Mouse (Mus musculus) heart, embryonic 15.5 days (tissue): Measurements from ENCODE around the gene Ptgs1. TPM values are rescaled to one million over a fixed set of nuclear protein-coding genes. Genes with fewer than 3 reads are reported as not detected.
A peak's percentile ranks its signal among the peaks of the same experiment; 100 is the strongest.
"Not testable (repeated sequence)": the region's sequence is repeated elsewhere in the genome, so short reads cannot be mapped to it uniquely, and the experiment has no call there.

Experiments used
- ATAC-seq: fragments of 200-750 bp; cut with Nextera tagmentation; replicated peaks from 2 replicates; pipeline ENCODE4 v1.8.0; 2017; ENCODE audit warnings: low read depth, moderate TSS enrichment; ENCODE audit not compliant: insufficient number of reproducible peaks, insufficient read depth, low FRiP score
- H3K27ac ChIP-seq: fragments of 300-500 bp; sonication (generic); 2 replicates; pipeline ENCODE4 v1.5.1; 2015; ENCODE audit warnings: mild to moderate bottlenecking, inconsistent platforms
- H3K27me3 ChIP-seq: fragments of 300-500 bp; sonication (generic); 2 replicates; pipeline ENCODE4 v1.6.1; 2015; ENCODE audit warnings: inconsistent platforms
- H3K36me3 ChIP-seq: fragments of 300-500 bp; sonication (generic); 2 replicates; pipeline ENCODE4 v1.6.1; 2015; ENCODE audit warnings: mild to moderate bottlenecking, inconsistent platforms
- H3K4me1 ChIP-seq: fragments of 300-500 bp; sonication (generic); replicated peaks from 2 replicates; pipeline ENCODE4 v1.6.1; 2015; ENCODE audit warnings: inconsistent platforms
- H3K4me2 ChIP-seq: fragments of 300-500 bp; sonication (generic); 2 replicates; pipeline ENCODE4 v1.6.1; 2015; ENCODE audit warnings: inconsistent platforms, mild to moderate bottlenecking, moderate library complexity
- H3K4me3 ChIP-seq: fragments of 300-500 bp; sonication (generic); 2 replicates; pipeline ENCODE4 v1.5.1; 2015; ENCODE audit warnings: mild to moderate bottlenecking, inconsistent platforms
- H3K9ac ChIP-seq: fragments of 300-500 bp; sonication (generic); 2 replicates; pipeline ENCODE4 v1.6.1; 2015; ENCODE audit warnings: mild to moderate bottlenecking, inconsistent platforms
- H3K9me3 ChIP-seq: fragments of 300-500 bp; sonication (generic); replicated peaks from 2 replicates; pipeline ENCODE4 v1.6.1; 2016; ENCODE audit warnings: inconsistent platforms
- WGBS: fragments of 180-500 bp; shearing (Covaris S2); methylation state at CpG from one replicate; pipeline ENCODE4 v1.1.7; 2015; ENCODE audit warnings: mixed read lengths; 5-methylcytosine and 5-hydroxymethylcytosine counted together
- polyA plus RNA-seq: library from polyadenylated mRNA; unstranded; fragments of >200 nt; fragmentation: Nextera tagmentation; extraction: Ambion mirVana; gene quantifications from 2 replicates; pipeline ENCODE4 v1.2.1, GENCODE M21; 2015

Ptgs1 gene
- 23.0 and 29.7 TPM in 2 replicates for polyA plus RNA-seq

DNA sequence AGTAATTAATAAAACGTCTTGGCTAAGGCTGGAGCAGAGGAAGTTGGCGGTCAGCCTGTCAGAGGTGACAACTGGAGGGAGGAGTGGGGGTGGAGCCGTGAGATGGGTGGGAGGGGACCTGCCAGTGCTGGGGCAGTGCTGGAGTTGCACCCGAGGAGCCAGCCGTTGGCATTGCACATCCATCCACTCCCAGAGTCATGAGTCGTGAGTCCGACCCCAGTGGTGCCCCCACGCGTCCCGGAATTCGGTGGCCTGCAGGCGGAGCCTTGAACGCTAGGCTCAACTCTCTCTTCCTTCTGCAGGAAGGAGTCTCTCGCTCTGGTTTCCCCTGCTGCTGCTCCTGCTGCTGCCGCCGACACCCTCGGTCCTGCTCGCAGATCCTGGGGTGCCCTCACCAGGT is at the start of gene Ptgs1:
Ptgs1 (plus strand) TSS at position 61 of the 400 bp plus-strand sequence.
- H3K27ac ChIP-seq = peak within 1 kb of the TSS; percentile 76

DNA sequence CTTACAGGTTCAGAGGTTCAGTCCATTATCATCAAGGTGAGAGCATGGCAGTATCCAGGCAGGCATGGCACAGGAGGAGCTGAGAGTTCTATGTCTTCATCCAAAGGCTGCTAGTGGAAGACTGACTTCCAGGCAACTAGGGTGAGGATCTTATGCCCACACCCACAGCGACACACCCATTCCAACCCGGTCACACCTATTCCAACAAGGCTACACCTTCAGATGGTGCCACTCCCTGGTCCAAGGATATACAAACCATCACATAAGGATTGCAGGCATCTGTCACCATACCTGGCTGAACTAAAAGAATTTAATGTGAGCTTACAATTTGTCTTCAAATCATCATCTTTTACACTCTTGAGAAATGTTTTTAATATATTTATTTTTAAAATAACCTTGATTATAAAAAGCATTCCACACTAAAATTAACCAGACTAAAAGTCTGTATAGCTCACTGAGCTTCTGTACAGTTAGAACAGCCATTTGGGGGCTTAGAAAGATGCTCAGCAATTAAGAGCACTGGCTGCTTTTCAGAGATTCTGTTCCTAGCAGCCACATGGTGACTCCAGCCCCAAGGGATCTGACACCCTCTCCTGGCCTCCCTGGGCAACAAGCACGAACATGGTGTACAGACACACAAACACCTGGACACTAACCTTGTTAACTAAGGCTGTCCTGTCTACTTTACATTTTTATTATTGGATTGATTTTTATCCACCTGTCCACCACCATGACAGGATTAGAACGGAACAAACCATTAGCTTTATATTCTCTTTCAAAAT is 48.4 kb upstream of the Ptgs1 start:
- not testable (repeated sequence) for ATAC-seq, H3K4me3 ChIP-seq, H3K9me3 ChIP-seq, H3K27me3 ChIP-seq, H3K9ac ChIP-seq, H3K4me2 ChIP-seq, H3K27ac ChIP-seq
- WGBS = 85% methylated on average over 4 of the region's 4 CpGs
- peaks cover 19% of the 10 kb centered on the region for H3K4me1 ChIP-seq
- H3K36me3 ChIP-seq = peaks cover 15% of the 10 kb centered on the region

More for the DNA sequence above, at the start of gene Ptgs1:
- Histone ChIP-seq H3K9ac (peak within 1 kb of the TSS; percentile 71), H3K36me3 (no peaks in the 10 kb centered on the region), H3K4me3 (peak within 1 kb of the TSS; percentile 61), H3K4me1 (peaks cover 29% of the 10 kb centered on the region), H3K4me2 (peak within 1 kb of the TSS; percentile 95), H3K9me3 (no peaks in the 10 kb centered on the region), H3K27me3 (no peaks in the 10 kb centered on the region)
- WGBS = under 1% methylated on average over 18 of the region's 18 CpGs
- peak; percentile 33; the same call in 1 of the 2 replicates for ATAC-seq

DNA sequence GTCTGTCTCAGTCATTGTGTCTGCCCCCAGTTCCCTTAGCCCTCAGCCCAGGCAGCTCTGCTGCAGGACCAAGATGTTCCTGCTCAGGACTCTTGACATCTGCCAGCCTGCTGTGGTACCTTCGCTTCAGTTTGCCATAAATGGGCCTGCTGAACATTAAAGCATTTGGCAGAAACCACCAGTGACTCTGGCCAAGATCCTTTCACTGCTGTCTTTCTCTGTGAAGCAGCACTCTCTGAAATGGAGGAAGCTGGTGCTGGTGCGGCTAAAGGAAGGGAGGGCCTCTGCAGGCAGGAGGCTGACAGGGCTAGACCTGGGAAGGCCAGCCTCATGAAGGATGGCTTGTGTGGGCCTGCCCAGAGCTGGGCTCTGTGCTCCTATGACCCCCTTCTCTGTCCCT is 46.9 kb upstream of the Ptgs1 start:
- Histone ChIP-seq H3K9me3 (no peaks in the 10 kb centered on the region), H3K36me3 (peaks cover 4% of the 10 kb centered on the region; the same call in 1 of the 2 replicates), H3K9ac (no peak overlapping the region), H3K4me1 (peaks cover 19% of the 10 kb centered on the region), H3K4me2 (no peak overlapping the region), H3K27ac (peak overlapping the region; percentile 81), H3K27me3 (no peaks in the 10 kb centered on the region), H3K4me3 (no peak overlapping the region)
- peak; percentile 64 for ATAC-seq
- WGBS = 36% methylated on average over 2 of the region's 2 CpGs

GRCm38 (mm10) chr2:36184192-36184591 is 46.0 kb upstream of the Ptgs1 start:
- Histone ChIP-seq H3K27ac (peak overlapping the region; percentile 81), H3K9ac (no peak overlapping the region), H3K27me3 (no peaks in the 10 kb centered on the region), H3K9me3 (no peaks in the 10 kb centered on the region), H3K36me3 (no peaks in the 10 kb centered on the region), H3K4me2 (no peak overlapping the region), H3K4me3 (no peak overlapping the region), H3K4me1 (peaks cover 21% of the 10 kb centered on the region)
- no peak for ATAC-seq
- 85% methylated on average over 2 of the region's 2 CpGs for WGBS

- H3K4me2 ChIP-seq = no peak overlapping the region
- H3K27ac ChIP-seq = peak overlapping the region; percentile 81
- no peak overlapping the region for H3K4me3 ChIP-seq
- no peak overlapping the region for H3K9ac ChIP-seq
- no peaks in the 10 kb centered on the region for H3K27me3 ChIP-seq
- 66% methylated on average over 6 of the region's 6 CpGs for WGBS
- H3K9me3 ChIP-seq = no peaks in the 10 kb centered on the region
- ATAC-seq = no peak
- H3K36me3 ChIP-seq = no peaks in the 10 kb centered on the region
- peaks cover 16% of the 10 kb centered on the region for H3K4me1 ChIP-seq
Measured at GRCm38 (mm10) chr2:36184876-36185275, 45.4 kb upstream of the Ptgs1 start.

DNA sequence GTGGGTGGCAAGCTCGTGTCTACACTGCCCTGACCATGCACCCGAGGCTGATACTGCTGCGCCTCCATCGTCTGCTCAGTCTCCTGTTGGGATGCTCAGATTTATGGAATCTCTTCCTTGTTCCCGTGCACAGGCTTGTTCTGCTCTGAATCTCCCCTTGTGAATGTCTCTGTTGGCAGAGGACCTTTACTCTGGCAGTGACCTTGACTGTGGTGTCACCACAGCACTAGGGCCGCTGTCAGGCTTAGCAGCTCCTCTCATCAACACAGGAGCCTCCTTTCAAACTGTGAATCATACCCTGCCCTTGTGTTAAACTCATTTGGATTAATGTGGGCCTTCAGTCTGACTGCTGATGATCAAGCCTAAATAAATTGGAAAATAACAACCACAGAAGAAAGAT is 41.0 kb upstream of the Ptgs1 start:
- H3K27ac ChIP-seq = peak overlapping the region; percentile 44; the same call in 1 of the 2 replicates
- H3K36me3 ChIP-seq, H3K9me3 ChIP-seq, ATAC-seq, H3K4me2 ChIP-seq, H3K4me3 ChIP-seq, H3K4me1 ChIP-seq, H3K9ac ChIP-seq, H3K27me3 ChIP-seq: not testable (repeated sequence)
- WGBS = 70% methylated on average over 6 of the region's 6 CpGs

DNA sequence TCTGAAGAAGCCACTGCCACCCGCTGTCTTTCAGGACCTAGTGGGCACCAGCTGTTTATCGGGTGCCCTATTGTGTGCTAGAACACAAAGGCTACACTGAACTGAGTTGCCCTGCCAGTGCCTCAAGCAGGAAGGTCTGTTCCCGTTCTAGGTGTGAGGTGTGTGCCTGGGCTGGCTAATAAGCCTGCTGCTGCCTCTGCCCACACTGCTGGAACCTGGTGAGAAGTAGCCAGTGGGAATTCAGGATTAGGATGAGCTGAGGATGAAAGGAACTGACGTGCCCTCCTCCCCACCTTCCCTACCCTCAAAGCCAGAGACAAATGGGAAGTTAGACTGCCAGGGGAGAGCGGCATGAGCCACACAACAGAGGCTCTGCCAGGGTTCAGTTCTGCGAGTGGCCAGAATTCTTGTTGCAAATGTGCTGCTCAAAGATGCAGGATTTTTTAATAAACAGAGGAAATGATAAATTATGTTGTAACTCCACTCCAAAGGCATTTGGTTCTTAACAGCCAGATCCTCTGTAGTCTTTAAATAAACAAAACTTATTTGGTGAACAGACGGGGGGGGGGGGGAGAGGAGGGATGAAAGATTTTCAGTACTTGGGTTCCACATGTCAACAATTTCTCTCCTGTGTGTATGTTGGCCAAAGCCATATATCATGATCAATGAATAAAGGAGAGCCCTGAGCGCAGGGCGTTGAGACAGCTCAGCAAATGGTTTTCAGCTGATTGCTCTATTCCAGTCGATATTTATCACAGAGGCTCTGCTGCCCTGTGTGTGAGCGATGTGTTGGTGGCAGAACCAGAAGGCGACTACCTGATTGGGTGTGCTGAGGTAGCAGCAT is 38.9 kb upstream of the Ptgs1 start:
- Histone ChIP-seq H3K4me2 (no peak overlapping the region), H3K27ac (no peak overlapping the region), H3K9ac (no peak overlapping the region), H3K36me3 (no peaks in the 10 kb centered on the region), H3K4me1 (0 out of 2 replicates have a peak, but pooled peaks cover 3% of the 10 kb centered on the region), H3K27me3 (no peaks in the 10 kb centered on the region), H3K4me3 (no peak overlapping the region), H3K9me3 (no peaks in the 10 kb centered on the region)
- 62% methylated on average over 12 of the region's 12 CpGs for WGBS
- no peak for ATAC-seq

DNA sequence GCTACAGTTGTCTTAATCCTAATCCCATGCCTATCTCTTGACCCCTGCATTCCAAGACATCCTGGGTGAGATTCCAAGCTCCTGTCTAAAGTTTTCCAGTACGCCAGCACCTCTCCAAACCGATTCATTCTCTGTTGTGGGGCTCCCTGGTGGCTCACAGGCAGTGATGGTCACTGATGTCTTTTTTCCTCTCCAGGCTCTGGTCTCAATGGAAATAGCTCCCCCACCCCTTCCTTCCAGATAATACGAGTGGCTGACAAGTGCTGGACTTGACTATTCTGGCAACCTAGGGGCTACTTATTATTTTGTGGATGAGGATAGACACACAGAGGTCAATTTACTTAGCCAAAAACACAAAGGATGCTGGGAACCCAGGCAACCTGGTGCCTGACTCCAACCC is 33.2 kb upstream of the Ptgs1 start:
- no peaks in the 10 kb centered on the region for H3K9me3 ChIP-seq
- no peaks in the 10 kb centered on the region for H3K36me3 ChIP-seq
- no peak overlapping the region for H3K9ac ChIP-seq
- no peak for ATAC-seq
- no peak overlapping the region for H3K27ac ChIP-seq
- peaks cover 12% of the 10 kb centered on the region for H3K27me3 ChIP-seq
- no peak overlapping the region for H3K4me3 ChIP-seq
- no peak overlapping the region for H3K4me2 ChIP-seq
- H3K4me1 ChIP-seq = peaks cover 23% of the 10 kb centered on the region
- WGBS = 49% methylated on average over 3 of the region's 3 CpGs

- Histone ChIP-seq H3K27me3 (peaks cover 24% of the 10 kb centered on the region), H3K4me1 (peaks cover 34% of the 10 kb centered on the region), H3K4me2 (peak overlapping the region; percentile 60), H3K4me3 (peak overlapping the region; percentile 31), H3K36me3 (no peaks in the 10 kb centered on the region), H3K9me3 (no peaks in the 10 kb centered on the region), H3K27ac (peak overlapping the region; percentile 61), H3K9ac (peak overlapping the region; percentile 23; the same call in 1 of the 2 replicates)
- 12% methylated on average over 20 of the region's 20 CpGs for WGBS
- ATAC-seq = peak; percentile 72
Measured at GRCm38 (mm10) chr2:36197919-36198881, 32.0 kb upstream of the Ptgs1 start.

- no peak for ATAC-seq
- no peaks in the 10 kb centered on the region for H3K36me3 ChIP-seq
- H3K27ac ChIP-seq = peak overlapping the region; percentile 61
- peak overlapping the region; percentile 60 for H3K4me2 ChIP-seq
- 26% methylated on average over 3 of the region's 3 CpGs for WGBS
- H3K9ac ChIP-seq = peak overlapping the region; percentile 23; the same call in 1 of the 2 replicates
- H3K9me3 ChIP-seq = no peaks in the 10 kb centered on the region
- H3K4me3 ChIP-seq = peak overlapping the region; percentile 31
- peaks cover 29% of the 10 kb centered on the region for H3K27me3 ChIP-seq
- peaks cover 39% of the 10 kb centered on the region for H3K4me1 ChIP-seq
Measured at GRCm38 (mm10) chr2:36198882-36199262, 31.4 kb upstream of the Ptgs1 start.
